Mouse (Mus musculus): ENCODE measurements around the gene Slc5a10. TPM values are rescaled to one million over a fixed set of nuclear protein-coding genes. Genes with fewer than 3 reads are reported as not detected.

Slc5a10 gene
- total RNA-seq, 4 experiments from 2014 or later: not detected

DNA sequence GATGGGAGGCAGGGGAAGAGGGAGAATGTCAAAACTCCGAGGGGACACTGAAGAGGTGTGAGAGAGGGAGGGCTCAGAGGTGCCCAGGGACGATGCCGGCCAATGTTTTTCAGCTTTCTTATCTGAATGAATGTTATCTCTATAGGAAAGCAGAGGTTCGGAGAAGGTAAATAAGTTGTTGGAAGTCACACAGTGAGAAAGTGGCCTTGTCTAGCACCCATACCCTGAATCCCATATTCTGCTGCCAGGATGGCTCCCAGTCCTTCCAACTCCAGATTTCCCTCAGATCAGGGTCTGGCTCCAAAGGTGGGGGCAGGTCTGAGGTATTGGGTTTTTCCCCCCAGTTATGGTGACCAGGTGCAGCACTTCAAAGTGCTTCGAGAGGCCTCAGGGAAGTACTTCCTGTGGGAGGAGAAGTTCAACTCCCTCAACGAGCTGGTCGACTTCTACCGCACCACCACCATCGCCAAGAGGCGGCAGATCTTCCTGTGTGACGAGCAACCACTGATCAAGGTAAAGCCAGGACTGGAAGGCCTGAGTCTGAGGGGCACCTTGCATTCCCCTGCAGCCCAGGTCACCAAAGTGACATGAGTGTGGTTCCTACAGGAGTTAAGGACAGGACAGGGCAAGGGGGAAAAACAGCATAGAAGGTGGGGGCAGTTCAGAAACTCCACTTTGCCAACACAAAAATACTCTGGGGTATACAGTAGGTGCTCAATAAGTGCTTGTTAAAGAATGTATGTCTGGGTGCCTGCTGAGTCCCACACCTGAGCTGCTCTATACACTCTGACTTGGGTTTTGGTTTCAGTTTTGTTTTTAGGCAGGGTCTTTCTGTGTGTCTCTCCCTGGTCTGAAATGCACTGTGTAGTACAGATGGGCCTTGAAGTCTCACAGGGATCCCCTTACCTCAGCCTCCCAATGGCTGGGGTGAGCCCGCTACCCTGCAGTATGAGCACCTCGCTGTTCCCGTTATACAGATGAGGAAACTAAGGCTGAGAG lies 50.8 kb downstream of the Slc5a10 start:
- DNase-seq (ENCODE audit: low spot score in 2 of 2): no peak

DNA sequence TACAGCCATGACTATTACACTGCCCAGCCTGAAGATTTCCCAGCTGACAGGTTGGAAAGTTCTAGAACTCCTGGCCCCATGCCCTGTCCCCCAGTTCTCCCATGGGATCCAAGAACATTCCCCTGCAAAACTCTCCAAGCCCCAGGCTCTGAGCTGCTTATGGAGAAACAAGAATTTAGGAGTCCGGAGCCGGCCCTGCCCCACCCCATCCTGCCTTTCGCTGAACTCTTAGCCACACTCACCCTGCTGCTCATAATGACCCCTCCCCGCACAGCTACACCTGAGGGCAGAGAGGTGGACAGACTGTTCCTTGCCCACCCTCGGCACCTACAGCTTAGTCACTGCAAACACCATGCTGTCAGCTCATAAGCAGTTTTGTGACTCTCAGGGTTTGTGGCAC lies 52.8 kb downstream of the Slc5a10 start:
- no peak for DNase-seq (ENCODE audit: low spot score in 2 of 2)

DNA sequence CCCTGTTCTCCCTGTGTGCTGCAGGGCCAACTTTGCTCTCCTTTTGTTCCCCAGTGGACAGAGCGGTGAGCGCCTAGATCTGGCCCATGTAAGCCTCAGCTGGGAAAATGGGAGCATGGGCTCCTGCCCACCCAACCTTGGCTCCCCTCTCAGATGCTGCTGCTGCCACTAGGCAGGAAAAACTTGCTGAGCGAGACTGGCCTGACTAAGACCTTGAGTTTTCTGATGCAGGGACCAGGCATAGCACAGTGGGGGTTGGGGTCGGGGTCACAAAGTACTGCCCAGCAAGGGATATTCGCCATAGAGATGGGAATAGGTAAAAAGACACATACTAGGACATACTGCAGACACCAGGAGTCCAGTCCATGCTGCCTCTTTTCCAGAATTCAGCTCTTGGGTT lies 53.4 kb downstream of the Slc5a10 start:
- no peak for DNase-seq (ENCODE audit: low spot score in 2 of 2)

DNA sequence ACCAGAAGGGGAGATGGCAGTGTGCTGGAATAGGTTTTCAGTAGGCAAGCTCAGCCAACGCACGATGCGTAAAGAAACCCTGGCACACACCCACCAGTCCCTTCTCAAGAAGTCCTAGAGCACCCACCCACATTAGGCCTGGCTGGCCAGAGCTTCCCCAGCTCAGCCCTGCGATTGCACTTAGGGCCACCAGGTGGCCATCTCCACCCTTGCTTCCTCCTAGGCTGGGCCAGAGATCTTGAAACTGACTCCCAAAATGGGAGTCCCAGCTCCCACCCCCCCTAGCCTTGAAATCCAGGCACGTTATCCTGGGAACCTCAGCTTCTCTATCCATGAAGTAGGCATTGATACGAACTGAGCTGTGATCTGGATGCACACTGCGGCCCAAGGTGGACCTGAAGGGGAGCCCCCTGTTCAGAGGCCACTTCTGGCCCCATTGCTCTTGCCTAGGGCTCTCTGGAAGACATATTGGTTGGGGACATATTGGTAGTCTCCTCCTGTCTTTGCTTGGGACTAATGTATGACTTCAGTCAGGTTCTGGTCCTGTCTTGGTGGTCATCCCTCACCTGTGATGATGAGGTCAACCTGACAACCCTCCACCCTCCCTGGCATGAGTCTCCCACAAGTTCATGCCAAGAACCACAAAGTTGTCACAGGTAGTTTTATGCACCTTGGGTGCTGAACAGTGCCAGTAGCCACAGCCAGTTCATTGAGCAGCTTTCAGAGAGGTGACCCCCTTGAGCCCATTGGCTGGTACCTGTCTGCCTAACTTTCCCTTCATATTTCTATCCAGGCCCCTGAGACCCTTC lies 54.4 kb downstream of the Slc5a10 start:
- no peak for DNase-seq (ENCODE audit: low spot score in 2 of 2)

DNA sequence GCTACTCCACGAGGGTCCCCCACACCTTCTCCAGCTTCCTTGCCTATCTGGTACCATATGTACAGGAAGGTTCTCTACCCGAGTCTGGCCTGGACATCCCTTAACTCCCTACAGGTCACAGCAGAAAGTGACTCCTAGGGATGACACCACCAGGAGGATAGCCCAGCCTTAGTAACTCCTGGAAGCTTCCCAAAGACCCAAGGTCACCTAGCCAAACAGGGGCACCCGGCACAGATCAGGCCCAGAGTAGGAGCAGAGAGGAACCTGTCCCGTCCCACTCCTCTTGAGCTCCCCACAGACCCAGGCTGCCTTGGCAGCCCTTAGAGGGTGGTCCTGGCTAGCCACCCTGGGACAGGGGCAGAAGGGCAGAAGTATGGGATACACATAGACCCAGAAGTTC lies 55.2 kb downstream of the Slc5a10 start:
- no peak for DNase-seq (ENCODE audit: low spot score in 2 of 2)

DNA sequence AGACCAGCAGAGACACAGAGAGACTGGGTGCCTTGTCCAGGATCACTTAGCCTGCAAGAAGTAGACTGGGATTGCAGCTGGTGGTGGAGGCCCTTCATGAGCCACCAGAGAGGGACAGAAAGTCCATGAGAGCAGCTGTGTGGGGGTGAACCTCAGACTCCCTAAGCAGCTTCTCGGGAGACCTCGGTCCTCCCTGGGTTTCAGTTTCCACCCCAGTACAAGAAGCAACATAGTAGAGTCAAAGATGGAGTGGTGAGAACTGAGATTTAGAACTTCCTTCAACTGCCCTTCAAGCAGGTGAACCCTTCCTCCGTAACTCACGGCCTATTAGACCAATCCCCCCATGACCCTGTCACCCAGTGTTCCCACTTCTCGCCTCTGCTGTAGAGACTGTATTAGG lies 58.4 kb downstream of the Slc5a10 start:
- DNase-seq (ENCODE audit: low spot score in 2 of 2): no peak

DNA sequence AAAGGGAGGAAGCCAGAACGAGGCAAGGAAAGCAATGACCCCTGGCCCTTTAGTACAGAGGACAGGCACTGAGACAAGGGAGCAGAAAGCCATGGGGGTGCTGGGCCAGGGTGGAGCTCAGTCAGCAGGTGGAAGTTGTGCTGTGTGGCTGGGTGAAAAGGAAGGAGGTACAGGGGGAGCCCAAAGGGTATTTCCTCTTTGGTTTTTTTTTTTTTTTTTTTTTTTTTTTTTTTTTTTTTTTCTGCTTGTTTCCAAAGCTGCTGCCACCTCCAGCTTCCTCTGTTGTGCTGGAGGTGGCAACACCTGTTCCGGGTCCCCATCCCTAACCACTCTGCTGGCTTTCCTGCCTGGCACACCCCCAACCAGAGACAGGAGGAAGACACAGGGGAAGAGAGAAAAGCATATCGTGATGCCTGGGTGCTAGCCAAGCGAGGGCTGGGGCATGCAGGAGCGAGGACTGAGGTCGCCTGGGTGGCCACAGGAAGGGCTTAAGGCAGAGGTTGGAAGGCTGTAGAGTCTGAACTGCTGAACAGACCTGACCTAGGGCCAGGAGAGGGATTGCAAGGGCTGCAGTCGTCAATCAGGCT lies 59.7 kb downstream of the Slc5a10 start:
- DNase-seq (ENCODE audit: low spot score in 2 of 2): no peak

DNA sequence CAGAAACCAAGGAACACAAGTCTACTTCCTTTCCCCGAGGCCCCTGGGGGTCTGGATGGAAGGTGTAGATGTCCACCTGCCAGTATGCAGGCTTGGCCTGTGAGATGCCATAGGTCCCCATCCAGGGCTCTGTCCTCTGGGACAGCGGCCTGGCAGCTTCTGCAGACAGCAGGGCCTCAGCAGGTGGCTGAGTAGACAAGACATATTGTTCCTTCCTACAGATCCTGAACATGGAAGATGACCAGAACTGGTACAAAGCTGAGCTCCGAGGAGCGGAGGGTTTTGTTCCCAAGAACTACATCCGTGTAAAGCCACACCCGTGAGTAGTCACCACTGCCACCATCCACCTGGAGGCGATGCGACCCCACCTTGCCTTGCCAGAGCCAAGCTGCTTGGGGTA lies 60.6 kb downstream of the Slc5a10 start:
- DNase-seq (ENCODE audit: low spot score in 2 of 2): no peak

DNA sequence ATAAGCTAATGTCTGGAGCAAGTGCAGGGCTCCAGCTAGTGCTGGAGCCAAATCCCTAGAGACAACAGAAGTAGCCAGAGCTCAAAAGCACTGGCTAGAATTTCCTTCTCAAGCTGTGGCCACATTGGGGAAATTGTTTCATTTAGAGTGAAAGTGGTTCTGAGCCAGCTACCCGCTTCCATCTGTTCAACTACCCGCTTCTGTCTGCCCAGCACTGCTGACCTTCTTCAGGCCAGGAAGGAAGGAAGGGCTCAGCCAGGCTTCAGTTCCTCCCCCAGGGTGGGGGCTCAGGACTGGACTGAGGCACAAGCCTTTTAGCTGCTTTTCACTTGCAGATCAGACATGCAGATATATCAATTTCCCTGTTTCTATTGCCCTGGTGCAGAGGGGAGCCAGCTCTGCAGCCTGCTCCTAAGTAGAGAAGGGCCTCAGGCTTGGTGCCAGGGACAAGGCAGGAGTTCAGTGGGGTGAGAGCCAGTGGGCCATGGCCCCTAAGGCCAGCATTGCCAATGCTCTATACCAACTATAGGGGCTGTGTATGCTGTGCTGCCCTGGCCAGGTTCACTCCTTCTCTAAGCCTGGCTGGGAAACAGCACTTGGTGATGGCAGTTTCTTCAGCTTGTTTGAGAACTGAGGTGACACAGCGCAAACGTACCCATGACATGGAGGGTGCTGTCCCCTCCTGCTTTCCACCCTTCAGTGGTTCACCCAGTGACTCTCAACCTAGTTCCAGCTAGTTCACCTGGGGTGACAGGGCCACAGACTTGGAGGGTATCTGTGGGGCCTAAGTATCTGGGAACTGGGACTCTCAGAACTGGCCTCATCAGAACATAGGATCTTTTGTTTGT lies 61.4 kb downstream of the Slc5a10 start:
- DNase-seq (ENCODE audit: low spot score in 2 of 2): no peak

DNA sequence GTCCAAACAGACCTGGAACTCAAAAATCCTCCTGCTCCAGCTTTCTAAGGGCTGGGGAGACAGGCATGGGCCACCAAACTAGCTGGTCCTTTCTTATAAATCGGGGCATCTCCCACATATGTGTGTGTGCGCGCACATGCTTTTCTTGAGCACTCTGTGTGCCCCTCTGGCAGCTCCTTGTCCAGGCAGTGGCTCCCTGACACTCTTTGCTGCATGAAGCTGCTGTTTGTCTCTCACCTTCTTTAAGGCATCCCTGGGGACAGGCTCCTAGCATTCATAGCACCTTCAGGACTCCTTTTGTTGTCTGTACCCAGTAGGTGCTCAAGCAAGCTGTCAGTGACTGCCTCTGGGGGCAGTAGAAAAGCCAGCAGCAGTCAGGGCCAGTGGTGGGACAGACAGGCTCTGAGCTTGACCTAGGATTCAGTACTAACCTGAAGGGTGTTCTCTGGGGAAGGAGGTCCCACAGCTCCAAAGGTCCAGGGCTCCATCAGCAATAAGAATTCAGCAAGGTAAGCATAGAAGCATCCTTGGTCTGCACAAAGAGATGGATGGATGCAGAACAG lies 62.2 kb downstream of the Slc5a10 start:
- DNase-seq (ENCODE audit: low spot score in 2 of 2): no peak

DNA sequence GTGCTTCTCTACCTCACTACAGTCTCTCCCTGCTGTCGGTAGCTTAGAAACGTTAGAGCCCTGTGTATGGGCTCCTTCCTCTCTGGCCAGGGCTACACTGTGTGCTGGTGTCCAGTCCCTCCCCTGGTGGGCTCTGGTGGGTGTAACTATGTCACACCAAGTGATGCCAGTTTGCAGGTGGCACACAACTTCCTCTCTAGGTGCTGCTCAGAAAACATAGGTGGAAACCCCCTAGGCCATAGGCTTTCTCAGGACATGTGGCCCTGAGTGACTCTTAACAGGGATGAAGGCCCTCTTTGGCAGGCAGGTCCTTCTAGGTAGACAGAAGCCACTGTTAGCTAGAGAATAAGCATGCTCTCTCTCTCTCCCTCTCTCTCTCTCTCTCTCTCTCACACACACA lies 63.2 kb downstream of the Slc5a10 start:
- DNase-seq (ENCODE audit: low spot score in 2 of 2): no peak

DNA sequence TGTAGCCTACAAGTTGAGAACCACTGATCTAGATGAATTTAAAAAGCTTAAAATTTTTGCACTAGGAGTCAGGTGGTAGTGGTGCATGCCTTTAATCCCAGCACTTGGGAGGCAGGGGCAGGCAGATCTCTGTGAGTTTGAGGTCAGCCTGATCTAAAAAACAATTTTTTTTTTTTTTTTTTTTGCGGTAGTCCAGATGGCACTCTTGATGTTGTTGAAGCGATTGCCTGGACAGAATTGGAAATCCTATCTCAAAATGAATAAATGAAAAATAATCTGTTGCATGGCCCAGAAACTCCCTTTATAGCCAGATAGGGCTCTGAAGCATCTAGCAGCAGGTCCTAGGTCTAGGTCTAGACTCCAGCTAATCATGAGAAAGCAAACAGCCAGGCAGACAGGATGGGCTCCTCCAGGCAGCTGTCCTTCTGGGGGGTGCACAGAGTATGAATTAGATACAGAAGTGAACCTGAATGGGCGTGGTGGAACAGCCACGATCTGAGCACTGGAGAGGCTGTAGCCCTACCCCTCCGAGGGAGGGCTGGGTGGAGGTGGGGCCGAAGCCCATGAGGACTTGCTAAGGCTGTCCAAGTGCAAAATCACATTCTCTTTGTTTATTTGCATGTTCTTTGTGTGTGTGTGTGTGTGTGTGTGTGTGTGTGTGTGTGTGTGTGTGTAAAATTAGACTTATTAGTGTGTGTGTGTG lies 64.3 kb downstream of the Slc5a10 start:
- no peak for DNase-seq (ENCODE audit: low spot score in 2 of 2)

DNA sequence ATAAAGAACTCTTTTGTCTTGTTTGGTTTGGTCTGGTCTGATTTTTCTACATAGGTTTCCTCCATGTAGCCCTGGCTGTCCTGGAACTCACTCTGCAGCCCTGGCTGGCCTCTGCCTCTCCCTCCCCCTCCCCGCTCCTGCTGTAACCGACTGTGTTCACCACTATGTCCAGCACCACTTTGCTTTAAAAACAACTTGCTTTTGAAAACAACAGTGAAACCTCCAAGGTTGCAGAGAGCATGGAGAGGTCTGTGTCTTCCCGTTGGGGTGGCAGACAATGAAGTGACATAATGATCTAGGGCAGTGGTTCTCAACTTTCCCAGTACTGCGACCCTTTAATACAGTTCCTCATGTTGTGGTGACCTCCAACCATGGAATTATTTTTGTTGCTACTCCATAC lies 65.0 kb downstream of the Slc5a10 start:
- DNase-seq (ENCODE audit: low spot score in 2 of 2): no peak

DNA sequence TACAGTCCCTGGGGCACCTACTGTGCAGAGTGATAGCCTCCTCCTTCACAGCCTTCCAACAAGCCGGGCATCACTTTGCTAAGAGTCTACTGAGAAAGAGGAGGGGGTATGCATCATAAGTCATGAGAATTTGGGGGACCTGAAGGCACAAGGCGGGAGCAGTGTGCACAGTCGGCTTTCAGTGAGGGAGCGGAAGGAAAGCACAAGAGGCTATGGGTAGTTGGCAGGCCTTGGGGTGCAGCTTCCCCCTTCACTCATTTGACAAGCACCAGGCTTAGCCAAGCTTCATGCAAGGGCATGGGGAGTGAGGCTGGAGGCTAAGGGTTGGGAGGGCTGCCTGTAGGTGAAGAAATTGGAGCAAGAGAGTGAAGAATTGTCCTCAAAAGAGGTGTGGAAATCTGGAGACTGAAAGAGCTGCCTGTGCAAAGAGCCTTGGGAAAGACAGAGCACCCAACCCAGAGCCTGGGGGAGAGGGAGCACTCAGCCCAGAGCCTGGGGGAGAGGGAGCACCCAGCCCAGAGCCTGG lies 65.8 kb downstream of the Slc5a10 start:
- no peak for DNase-seq (ENCODE audit: low spot score in 2 of 2)

DNA sequence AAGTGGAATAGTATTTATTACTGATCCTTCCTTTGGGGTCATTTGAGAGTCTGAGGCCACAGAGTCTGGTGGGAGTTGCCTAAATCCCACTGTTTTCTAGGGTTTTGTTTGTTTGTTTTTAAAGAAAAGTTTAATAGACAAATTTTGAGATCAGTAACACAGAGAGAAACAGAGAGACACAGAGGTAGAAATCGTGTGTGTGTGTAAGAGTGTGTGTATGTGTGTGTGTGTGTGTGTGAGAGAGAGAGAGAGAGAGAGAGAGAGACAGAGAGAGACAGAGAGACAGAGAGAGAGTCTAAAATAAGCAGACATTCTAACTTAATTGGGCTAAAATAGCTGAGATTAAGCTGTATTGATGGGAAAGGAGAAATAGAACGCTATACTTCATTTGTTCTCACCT lies 67.1 kb downstream of the Slc5a10 start:
- DNase-seq (ENCODE audit: low spot score in 2 of 2): no peak

DNA sequence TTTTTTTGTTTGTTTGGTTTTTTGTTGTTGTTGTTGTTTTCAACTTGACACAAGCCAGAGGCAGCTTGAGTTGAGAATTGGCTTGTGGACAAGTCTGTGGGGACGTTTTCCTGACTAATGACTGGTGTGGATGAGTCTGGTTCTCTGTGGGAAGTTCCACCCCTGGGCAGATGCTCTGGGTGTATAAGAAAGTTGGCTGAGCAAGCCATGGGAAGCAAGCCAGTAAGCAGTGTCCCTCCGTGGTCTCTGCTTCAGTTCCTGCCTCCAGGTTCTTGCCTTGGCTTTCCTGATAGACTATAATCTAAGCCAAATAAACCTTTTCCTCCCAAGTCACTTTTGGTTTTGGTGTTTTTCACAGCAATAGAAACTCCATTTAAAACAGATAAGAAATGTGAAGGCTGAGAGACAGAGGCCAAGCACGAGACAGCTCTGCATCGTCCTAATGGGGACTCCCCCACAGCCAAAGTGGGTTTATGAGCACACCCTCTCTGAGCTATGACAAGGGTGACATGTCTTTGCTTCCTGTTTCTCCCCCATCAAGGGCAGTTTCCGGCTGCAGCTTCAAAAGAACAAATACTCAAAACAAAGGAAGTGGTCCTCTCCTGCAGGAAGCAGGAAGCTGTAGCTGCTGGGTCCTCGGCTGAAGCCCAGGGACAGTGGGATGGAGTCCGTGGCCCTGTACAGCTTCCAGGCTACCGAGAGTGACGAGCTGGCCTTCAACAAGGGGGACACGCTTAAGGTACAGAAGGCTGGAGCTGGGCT lies 67.8 kb downstream of the Slc5a10 start, which contains the start of gene Grap:
Gene Grap, plus strand, starts transcription at position 580 of the 762 bp plus-strand sequence.
- no peak for DNase-seq (ENCODE audit: low spot score in 2 of 2)

DNA sequence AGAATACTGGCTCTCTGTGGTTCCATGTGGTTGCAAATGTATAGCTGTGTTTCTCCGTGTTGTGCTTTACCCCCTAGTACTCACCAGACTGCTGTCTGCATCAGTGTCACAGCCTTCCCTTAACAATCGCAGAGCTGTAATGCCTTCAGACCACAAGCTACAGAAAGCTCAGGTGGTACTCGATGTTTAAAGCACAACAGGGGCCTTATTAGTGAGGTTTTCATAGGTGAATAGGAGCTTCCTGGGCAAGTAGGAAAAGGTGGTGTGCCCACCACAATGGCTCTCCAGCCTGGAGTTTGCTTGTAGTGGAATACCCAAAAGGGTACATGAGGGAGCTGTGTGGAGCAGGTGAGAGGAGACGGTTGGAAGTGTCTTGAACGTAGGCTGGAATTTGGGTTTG lies 68.4 kb downstream of the Slc5a10 start:
- DNase-seq (ENCODE audit: low spot score in 2 of 2): no peak

DNA sequence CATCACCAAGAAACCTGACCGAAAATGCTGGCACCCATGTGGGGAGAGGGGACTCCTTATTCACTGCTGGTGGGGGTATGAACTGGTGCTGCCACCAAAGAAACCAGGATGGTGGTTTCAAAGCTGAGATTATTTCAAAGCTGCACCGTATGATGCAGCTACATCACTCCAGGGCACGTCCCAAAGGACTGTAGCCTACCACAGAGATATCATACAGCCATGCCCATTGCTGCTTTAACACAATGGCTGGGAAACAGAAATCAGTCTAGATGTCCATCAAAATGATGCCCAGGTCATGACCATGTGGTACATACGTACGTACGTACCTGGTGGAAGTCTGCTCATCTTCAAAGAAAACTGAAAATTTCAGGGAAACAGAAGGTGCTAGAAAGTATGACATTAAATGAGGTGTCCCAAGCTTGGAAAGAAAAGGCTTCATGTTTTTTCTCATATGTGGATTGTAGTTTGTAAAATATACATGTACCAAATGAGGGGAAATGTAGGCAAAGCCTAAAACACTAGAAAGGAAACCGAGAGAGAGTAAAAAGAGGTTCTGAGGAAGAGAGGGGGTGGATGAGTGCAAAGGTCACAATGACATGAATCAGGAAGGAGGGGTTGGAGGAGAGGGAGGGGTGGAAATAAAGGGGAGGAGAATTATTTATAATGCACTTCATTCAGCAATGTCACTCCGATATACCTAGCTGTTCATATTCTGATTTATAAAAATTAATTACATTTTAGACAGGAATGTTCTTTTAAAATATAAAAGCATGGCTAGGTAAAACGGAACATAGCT lies 70.0 kb downstream of the Slc5a10 start:
- DNase-seq (ENCODE audit: low spot score in 2 of 2): no peak
